Mouse (Mus musculus) heart, embryonic 14.5 days (tissue): ENCODE data around the gene Ncaph. TPM values are rescaled to one million over a fixed set of nuclear protein-coding genes. Genes with fewer than 3 reads are reported as not detected.
A peak's percentile ranks its signal among the peaks of the same experiment; 100 is the strongest.
"Not testable (repeated sequence)": the region's sequence is repeated elsewhere in the genome, so short reads cannot be mapped to it uniquely, and the experiment has no call there.

Experiments
- ATAC-seq: fragments of 200-750 bp; cut with Nextera tagmentation; 2 replicates; pipeline ENCODE4 v1.8.0; 2017; ENCODE audit warnings: low read depth, moderate TSS enrichment; ENCODE audit not compliant: insufficient number of reproducible peaks, insufficient read depth, low FRiP score
- H3K27ac ChIP-seq, 2 experiments: fragments of 200-500 bp in 1 of 2; fragments of 300-500 bp in 1 of 2; sonication (generic) in 1 of 2; replicated peaks in 1 of 2; 2 replicates each; pipeline ENCODE4 v1.5.1; 2012 to 2014; ENCODE audit warnings: low read depth in 2 of 2, low read length in 2 of 2, control low read depth in 1 of 2, mild to moderate bottlenecking in 1 of 2, mixed read lengths in 1 of 2; ENCODE audit not compliant: control insufficient read depth in 1 of 2, insufficient read depth in 1 of 2
- H3K27me3 ChIP-seq: fragments of 300-500 bp; sonication (generic); 2 replicates; pipeline ENCODE4 v1.6.1; 2014; ENCODE audit warnings: mild to moderate bottlenecking, low read length, control low read depth; ENCODE audit not compliant: control insufficient read depth, insufficient read depth
- H3K36me3 ChIP-seq: fragments of 300-500 bp; sonication (generic); 2 replicates; pipeline ENCODE4 v1.6.1; 2014; ENCODE audit warnings: mild to moderate bottlenecking, control low read depth, low read length, mixed read lengths; ENCODE audit not compliant: control insufficient read depth, insufficient read depth
- H3K4me1 ChIP-seq, 2 experiments: fragments of 200-500 bp in 1 of 2; fragments of 300-500 bp in 1 of 2; sonication (generic) in 1 of 2; 2 replicates each; pipeline ENCODE4 v1.6.1; 2012 to 2014; ENCODE audit warnings: low read length in 2 of 2, control low read depth in 1 of 2, mixed read lengths in 1 of 2; ENCODE audit not compliant: control insufficient read depth in 2 of 2, insufficient read depth in 2 of 2
- H3K4me2 ChIP-seq: fragments of 300-500 bp; sonication (generic); 2 replicates; pipeline ENCODE4 v1.6.1; 2014; ENCODE audit warnings: mild to moderate bottlenecking, low read length
- H3K4me3 ChIP-seq, 2 experiments: fragments of 200-500 bp in 1 of 2; fragments of 300-500 bp in 1 of 2; sonication (generic) in 1 of 2; 2 replicates each; pipeline ENCODE4 v1.5.1; 2012 to 2014; ENCODE audit warnings: low read length in 2 of 2, mild to moderate bottlenecking in 2 of 2, control low read depth in 1 of 2, low read depth in 1 of 2, moderate library complexity in 1 of 2; ENCODE audit not compliant: control insufficient read depth in 1 of 2, insufficient read depth in 1 of 2
- H3K9ac ChIP-seq: fragments of 300-500 bp; sonication (generic); 2 replicates; pipeline ENCODE4 v1.6.1; 2014; ENCODE audit warnings: mild to moderate bottlenecking, low read length
- H3K9me3 ChIP-seq: fragments of 300-500 bp; sonication (generic); 2 replicates; pipeline ENCODE4 v1.6.1; 2016; ENCODE audit warnings: low read length, control low read depth; ENCODE audit not compliant: control insufficient read depth
- WGBS: fragments of 180-500 bp; shearing (Covaris S2); extraction: QIAGEN DNeasy Blood & Tissue Kit; methylation state at CpG from one replicate; pipeline ENCODE4 v1.1.7; 2014; 5-methylcytosine and 5-hydroxymethylcytosine counted together
- polyA plus RNA-seq: library from polyadenylated mRNA; unstranded; fragments of >200 nt; fragmentation: Nextera tagmentation; extraction: Ambion mirVana; gene quantifications from 2 replicates; pipeline ENCODE4 v1.2.1, GENCODE M21; 2014

Gene Ncaph
- polyA plus RNA-seq, 1 experiment from 2014 or later: 46.9 TPM

DNA sequence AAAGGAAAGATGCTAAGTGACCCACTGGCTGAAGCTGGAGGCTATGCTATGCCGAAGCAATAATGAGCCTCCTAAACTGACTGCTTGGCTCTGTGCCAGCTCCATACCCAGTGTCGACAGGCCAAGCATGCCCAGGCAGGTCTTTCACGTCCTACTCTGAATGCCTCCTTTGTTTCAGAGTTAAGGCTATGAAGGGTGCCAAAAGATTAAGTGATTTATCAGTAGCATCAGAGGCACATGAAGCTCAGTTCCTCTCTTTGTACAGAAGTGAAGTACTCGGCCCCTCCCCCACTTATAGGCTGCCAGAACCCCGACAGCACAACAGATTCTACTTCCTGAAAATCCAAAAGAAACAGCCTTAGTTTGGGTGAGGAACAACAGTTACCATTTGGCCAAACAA, 3.2 kb upstream of the Ncaph start:
- Histone ChIP-seq H3K27ac (peak overlapping the region in 1 of 2 experiments; percentile 51; a peak in 3 of 4 replicates), H3K4me3 (no peak overlapping the region), H3K36me3 (peaks cover 21% of the 10 kb centered on the region; the same call in 1 of the 2 replicates), H3K4me1 (peaks cover 15 to 28% of the 10 kb centered on the region in 2 experiments), H3K9me3 (peaks cover 3% of the 10 kb centered on the region; the same call in 1 of the 2 replicates), H3K9ac (peak overlapping the region; percentile 21; the same call in 1 of the 2 replicates), H3K4me2 (peak overlapping the region; percentile 26), H3K27me3 (0 out of 2 replicates have a peak, but pooled peaks cover 3% of the 10 kb centered on the region)
- peak; percentile 28; the same call in 1 of the 2 replicates for ATAC-seq
- 1% methylated on average over 5 of the region's 5 CpGs for WGBS

DNA sequence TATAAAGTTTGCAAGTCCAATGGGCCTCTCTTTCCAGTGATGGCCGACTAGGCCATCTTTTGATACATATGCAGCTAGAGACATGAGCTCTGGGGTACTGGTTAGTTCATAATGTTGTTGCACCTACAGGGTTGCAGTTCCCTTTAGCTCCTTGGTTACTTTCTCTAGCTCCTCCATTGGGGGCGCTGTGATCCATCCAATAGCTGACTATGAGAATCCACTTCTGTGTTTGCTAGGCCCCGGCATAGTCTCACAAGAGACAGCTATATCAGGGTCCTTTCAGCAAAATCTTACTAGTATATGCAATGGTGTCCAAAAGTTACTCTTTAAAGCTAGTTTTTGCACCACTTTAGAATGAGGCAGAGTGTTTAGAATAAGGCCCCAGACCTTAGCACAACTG, 1.5 kb upstream of the Ncaph start:
- H3K27ac ChIP-seq, H3K36me3 ChIP-seq, H3K4me2 ChIP-seq, H3K9ac ChIP-seq, H3K27me3 ChIP-seq, ATAC-seq, H3K4me3 ChIP-seq, H3K9me3 ChIP-seq: not testable (repeated sequence)
- peaks cover 15 to 31% of the 10 kb centered on the region in 2 experiments for H3K4me1 ChIP-seq
- WGBS: 32% methylated on average over 2 of the region's 3 CpGs

DNA sequence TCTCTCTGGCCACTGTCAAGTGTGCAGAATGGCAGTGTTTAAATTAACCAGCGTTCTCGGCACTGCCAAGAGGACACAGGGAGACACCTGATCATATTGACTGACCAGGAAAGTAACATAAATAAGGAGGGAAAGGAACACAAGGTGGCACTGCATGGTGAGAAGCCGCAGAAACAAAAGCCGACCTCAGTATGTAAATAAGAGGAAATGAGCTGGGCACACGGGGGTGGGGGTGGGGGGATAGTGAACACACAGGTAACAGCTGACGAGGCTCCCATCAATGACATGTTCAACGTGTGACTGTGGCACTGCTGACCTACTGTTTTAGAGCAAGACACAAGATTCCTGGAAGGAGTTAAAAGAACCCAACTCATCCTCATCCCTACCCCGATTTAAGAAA, 2.4 kb downstream of the Ncaph start:
- H3K9ac ChIP-seq: no peak overlapping the region
- H3K36me3 ChIP-seq: peaks cover 14% of the 10 kb centered on the region
- 71% methylated on average over 8 of the region's 8 CpGs for WGBS
- no peaks in the 10 kb centered on the region for H3K27me3 ChIP-seq
- H3K9me3 ChIP-seq: no peaks in the 10 kb centered on the region
- H3K4me3 ChIP-seq: no peak overlapping the region
- no peak overlapping the region for H3K27ac ChIP-seq
- H3K4me1 ChIP-seq: peaks cover 9 to 15% of the 10 kb centered on the region in 2 experiments; a peak in 3 of 4 replicates
- 0 out of 2 replicates have a peak overlapping the region, but pooled peaks have one; percentile 72 for H3K4me2 ChIP-seq
- no peak for ATAC-seq

DNA sequence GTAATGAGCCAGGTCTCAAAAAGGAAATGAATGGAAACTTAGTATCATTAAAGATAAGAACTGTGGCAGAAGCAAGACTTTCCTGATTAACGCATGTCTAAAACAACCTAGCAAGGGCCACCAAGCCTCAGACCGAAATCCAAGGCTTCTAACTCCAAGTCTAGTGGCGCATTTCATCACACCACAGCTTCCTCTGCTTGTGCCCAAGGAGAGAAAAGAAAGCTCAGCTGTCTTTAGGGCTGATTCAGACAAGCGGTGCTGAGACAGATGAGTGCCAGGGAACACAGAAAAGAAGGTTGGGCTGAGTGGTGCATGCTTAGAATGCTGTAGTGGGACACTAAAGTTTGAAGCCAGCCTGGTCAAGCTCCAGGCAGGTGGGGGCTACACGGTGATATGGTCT, 4.8 kb downstream of the Ncaph start:
- WGBS: 53% methylated on average over 5 of the region's 5 CpGs
- Histone ChIP-seq H3K4me1 (peaks cover 8 to 15% of the 10 kb centered on the region in 2 experiments; a peak in 3 of 4 replicates), H3K9me3 (no peaks in the 10 kb centered on the region), H3K9ac (no peak overlapping the region), H3K27me3 (no peaks in the 10 kb centered on the region), H3K36me3 (peaks cover 38% of the 10 kb centered on the region), H3K4me2 (no peak overlapping the region), H3K27ac (no peak overlapping the region), H3K4me3 (no peak overlapping the region)
- no peak for ATAC-seq

DNA sequence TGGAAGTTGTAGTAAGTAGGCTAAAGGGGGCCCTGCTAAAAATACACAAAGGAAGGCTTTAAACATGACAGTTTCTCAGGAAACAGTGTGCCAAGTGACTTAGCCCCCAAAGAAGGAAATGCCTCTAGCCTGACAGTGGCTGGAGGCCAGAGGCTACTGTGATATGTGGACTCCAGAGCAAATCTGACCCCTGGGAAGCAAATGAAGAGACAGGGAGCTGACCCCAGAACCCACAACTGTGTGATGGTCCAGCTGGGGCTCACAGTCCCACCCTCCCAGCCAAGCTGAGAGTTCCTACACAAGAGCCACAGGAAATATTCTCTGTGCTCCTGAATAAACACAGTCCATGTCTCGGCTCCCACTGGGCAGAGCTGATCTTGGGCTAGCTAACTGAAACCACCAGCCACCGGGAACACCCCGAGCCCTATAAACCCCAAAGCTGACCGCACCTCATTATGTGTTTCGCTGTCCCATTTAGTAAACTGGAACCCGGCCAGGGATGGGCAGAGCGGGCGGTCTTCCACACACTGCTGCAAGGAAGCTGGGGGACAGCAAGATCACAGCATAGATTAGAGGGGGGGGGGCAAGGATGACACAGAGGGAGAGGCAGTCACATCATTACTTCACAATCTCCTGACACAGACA, 12.0 kb downstream of the Ncaph start:
- H3K36me3 ChIP-seq: peaks cover 91% of the 10 kb centered on the region
- WGBS: 76% methylated on average over 8 of the region's 8 CpGs
- H3K27ac ChIP-seq: peak overlapping the region; percentile 23 to 41; a peak in 1 of 4 replicates
- peak; percentile 44; the same call in 1 of the 2 replicates for ATAC-seq
- H3K4me2 ChIP-seq: no peak overlapping the region
- H3K9me3 ChIP-seq: no peaks in the 10 kb centered on the region
- no peaks in the 10 kb centered on the region for H3K27me3 ChIP-seq
- no peaks in the 10 kb centered on the region; a peak in 1 of 4 replicates for H3K4me1 ChIP-seq
- H3K4me3 ChIP-seq: no peak overlapping the region
- no peak overlapping the region for H3K9ac ChIP-seq

DNA sequence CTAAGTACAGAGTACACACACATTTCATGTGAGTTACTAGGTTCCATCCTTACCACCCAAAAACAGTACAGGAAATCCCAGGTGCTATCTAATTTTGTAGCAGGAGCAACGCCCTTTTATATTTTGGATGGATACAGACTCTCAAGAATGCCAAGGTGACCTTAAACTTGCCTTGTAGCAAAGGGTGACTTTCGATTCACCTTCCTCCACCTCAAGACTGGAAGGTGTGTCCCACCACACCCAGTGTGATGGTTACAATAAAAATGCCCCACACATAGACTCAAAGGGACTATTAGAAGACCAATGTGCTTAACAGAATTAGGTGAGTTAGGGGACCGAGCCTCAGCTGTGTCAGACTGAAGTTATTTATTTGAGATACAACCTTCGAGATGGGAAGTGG, 24.8 kb downstream of the Ncaph start:
- H3K27ac ChIP-seq: no peak overlapping the region
- 90% methylated on average over 4 of the region's 4 CpGs for WGBS
- H3K9me3 ChIP-seq: no peaks in the 10 kb centered on the region
- peaks cover 91% of the 10 kb centered on the region for H3K36me3 ChIP-seq
- no peak overlapping the region for H3K4me2 ChIP-seq
- no peak overlapping the region for H3K4me3 ChIP-seq
- H3K4me1 ChIP-seq: no peaks in the 10 kb centered on the region
- no peak overlapping the region for H3K9ac ChIP-seq
- ATAC-seq: no peak
- no peaks in the 10 kb centered on the region for H3K27me3 ChIP-seq

DNA sequence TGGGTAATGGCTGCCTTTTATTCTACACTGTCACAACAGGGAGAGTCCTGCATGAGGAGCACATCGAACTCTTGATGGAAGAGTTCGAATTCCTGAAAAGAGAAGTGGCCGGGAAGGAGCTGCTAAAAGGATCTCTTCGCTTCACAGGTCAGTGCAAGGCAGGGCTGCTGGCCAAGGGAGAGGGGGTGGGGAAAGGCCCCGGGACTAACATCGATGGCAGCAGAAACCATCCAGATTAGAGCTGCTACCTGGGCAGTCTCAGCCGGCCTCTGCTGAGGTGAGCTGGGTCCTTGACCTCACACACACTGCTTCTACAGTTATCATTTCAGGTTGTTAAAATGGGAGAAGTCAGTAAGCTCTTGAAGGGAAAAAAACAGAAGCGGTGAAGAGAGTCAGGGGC, 41.8 kb downstream of the Ncaph start:
- Histone ChIP-seq H3K36me3 (peaks cover 15% of the 10 kb centered on the region), H3K9ac (no peak overlapping the region), H3K27me3 (no peaks in the 10 kb centered on the region), H3K9me3 (no peaks in the 10 kb centered on the region), H3K4me1 (no peaks in the 10 kb centered on the region), H3K4me3 (no peak overlapping the region), H3K4me2 (no peak overlapping the region), H3K27ac (no peak overlapping the region)
- no peak for ATAC-seq
- WGBS: 46% methylated on average over 8 of the region's 8 CpGs

DNA sequence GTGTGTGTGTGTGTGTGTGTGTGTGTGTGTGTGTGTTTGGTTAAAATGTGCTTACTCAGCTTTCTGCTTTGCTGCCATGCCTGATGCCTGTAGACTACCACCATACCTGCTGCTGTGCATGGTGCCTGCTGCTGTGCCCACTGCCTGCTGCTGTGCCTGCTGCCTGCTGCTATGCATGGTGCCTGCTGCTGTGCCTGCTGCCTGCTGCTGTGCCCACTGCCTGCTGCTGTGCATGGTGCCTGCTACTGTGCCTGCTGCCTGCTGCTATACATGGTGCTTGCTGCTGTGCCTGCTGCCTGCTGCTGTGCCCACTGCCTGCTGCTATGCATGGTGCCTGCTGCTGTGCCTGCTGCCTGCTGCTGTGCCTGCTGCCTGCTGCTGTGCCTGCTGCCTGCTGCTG, 43.6 kb downstream of the Ncaph start:
- H3K9me3 ChIP-seq, ATAC-seq: not testable (repeated sequence)
- H3K36me3 ChIP-seq: peaks cover 16% of the 10 kb centered on the region

More for the DNA sequence above, 43.6 kb downstream of the Ncaph start:
- not testable (repeated sequence) for H3K27me3 ChIP-seq, H3K4me1 ChIP-seq, H3K9ac ChIP-seq, H3K4me2 ChIP-seq, H3K27ac ChIP-seq, H3K4me3 ChIP-seq
